Mouse (Mus musculus): ENCODE data around the gene Pcgf2. TPM values are rescaled to one million over a fixed set of nuclear protein-coding genes. Genes with fewer than 3 reads are reported as not detected.

The Pcgf2 gene
- polyA plus RNA-seq, 1 experiment from 2014 or later = 25.8 TPM

GRCm38 (mm10) chr11:97728311-97728710 is 28.0 kb upstream of the Pcgf2 start:
- Histone ChIP-seq H3K9ac (replicated peaks; ENCODE audit: low read depth, low read length) (no peak overlapping the region), H3K36me3 (ENCODE audit: control insufficient read depth, insufficient read depth, low read length) (peaks cover 49% of the 10 kb centered on the region; the same call in 1 of the 2 replicates), H3K27me3 (ENCODE audit: control insufficient read depth, insufficient read depth, low read length) (no peaks in the 10 kb centered on the region), H3K4me3 (ENCODE audit: low read depth, low read length) (no peak overlapping the region), H3K9me3 (ENCODE audit: control insufficient read depth, low read length) (no peaks in the 10 kb centered on the region), H3K4me2 (ENCODE audit: low read depth, low read length) (no peak overlapping the region), H3K27ac (ENCODE audit: low read depth, low read length) (no peak overlapping the region), H3K4me1 (ENCODE audit: control insufficient read depth, insufficient read depth, low read length) (no peaks in the 10 kb centered on the region)
- WGBS = 73% methylated on average over 7 of the region's 7 CpGs
- no peak for ATAC-seq (ENCODE audit: low read depth)

DNA sequence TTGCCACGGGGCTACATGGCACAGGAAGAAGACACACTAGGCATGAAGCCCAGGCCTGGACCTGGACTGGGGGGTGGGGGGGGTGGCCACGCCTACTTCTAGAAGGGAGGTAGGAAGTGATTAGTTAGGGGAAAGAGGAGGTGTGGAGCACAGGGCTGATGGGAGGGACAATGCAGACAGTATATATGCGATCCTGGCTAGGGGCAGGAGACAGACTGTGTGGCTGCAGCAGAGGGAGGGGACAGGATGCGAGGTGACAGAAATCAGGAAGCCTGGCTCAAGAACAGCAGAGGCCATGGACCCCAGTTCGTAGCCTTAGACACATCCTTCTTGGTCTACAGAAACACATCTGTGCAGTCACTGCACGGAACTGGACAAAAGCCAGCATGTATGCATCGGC is 23.4 kb upstream of the Pcgf2 start:
- H3K4me3 ChIP-seq (ENCODE audit: low read depth, low read length) = no peak overlapping the region
- WGBS = 92% methylated on average over 7 of the region's 7 CpGs
- H3K9me3 ChIP-seq (ENCODE audit: control insufficient read depth, low read length) = no peaks in the 10 kb centered on the region
- H3K9ac ChIP-seq (replicated peaks; ENCODE audit: low read depth, low read length) = no peak overlapping the region
- no peaks in the 10 kb centered on the region for H3K27me3 ChIP-seq (ENCODE audit: control insufficient read depth, insufficient read depth, low read length)
- no peak overlapping the region for H3K27ac ChIP-seq (ENCODE audit: low read depth, low read length)
- H3K36me3 ChIP-seq (ENCODE audit: control insufficient read depth, insufficient read depth, low read length) = peaks cover 63% of the 10 kb centered on the region
- H3K4me2 ChIP-seq (ENCODE audit: low read depth, low read length) = no peak overlapping the region
- no peak for ATAC-seq (ENCODE audit: low read depth)
- H3K4me1 ChIP-seq (ENCODE audit: control insufficient read depth, insufficient read depth, low read length) = no peaks in the 10 kb centered on the region

DNA sequence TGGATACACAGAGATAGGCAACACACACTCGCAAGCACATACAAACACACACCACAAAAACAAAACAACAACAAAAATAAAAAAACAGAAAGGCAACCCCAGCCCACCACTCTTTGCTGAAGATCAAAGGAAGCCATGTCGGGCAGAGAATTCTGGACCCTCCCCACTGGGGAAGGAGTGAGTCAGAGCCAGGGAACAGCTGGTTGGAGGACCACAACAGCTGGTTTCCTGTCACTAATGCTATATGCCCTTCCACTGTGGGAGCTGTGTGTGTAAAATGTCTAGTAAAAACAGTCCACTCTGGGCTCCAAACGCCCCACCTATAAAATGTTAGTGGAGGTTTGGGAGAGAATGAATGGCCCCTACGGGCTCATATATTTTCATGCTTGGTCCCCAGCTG is 21.0 kb upstream of the Pcgf2 start:
- no peaks in the 10 kb centered on the region for H3K9me3 ChIP-seq (ENCODE audit: control insufficient read depth, low read length)
- H3K36me3 ChIP-seq (ENCODE audit: control insufficient read depth, insufficient read depth, low read length) = peaks cover 61% of the 10 kb centered on the region
- H3K4me1 ChIP-seq (ENCODE audit: control insufficient read depth, insufficient read depth, low read length) = no peaks in the 10 kb centered on the region
- H3K4me2 ChIP-seq (ENCODE audit: low read depth, low read length) = no peak overlapping the region
- no peaks in the 10 kb centered on the region for H3K27me3 ChIP-seq (ENCODE audit: control insufficient read depth, insufficient read depth, low read length)
- ATAC-seq (ENCODE audit: low read depth) = no peak
- H3K9ac ChIP-seq (replicated peaks; ENCODE audit: low read depth, low read length) = no peak overlapping the region
- WGBS = 92% methylated on average over 4 of the region's 4 CpGs
- no peak overlapping the region for H3K4me3 ChIP-seq (ENCODE audit: low read depth, low read length)
- no peak overlapping the region for H3K27ac ChIP-seq (ENCODE audit: low read depth, low read length)

DNA sequence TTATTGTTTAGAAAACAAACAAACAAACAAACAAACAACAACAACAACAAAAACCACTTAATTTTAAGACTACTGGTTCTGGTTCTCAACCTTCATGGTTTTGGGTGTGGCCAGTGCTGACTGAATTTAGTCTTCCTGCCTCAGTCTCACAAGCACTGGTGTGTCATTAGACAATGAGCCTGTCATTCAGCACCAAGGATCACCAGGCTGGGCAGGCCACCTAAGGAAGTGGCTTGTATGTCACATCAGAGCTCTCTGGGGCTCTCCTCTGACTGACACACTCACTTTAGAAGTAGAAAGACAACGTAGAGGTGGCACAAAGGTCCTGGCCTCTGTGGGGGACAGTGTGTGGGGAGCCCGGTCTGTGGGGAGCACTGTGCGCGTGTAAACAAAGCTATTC is 18.7 kb upstream of the Pcgf2 start:
- peaks cover 47% of the 10 kb centered on the region for H3K36me3 ChIP-seq (ENCODE audit: control insufficient read depth, insufficient read depth, low read length)
- H3K4me1 ChIP-seq (ENCODE audit: control insufficient read depth, insufficient read depth, low read length) = no peaks in the 10 kb centered on the region
- 94% methylated on average over 4 of the region's 4 CpGs for WGBS
- H3K4me2 ChIP-seq (ENCODE audit: low read depth, low read length) = no peak overlapping the region
- no peak overlapping the region for H3K9ac ChIP-seq (replicated peaks; ENCODE audit: low read depth, low read length)
- no peak overlapping the region for H3K4me3 ChIP-seq (ENCODE audit: low read depth, low read length)
- H3K27me3 ChIP-seq (ENCODE audit: control insufficient read depth, insufficient read depth, low read length) = no peaks in the 10 kb centered on the region
- no peak for ATAC-seq (ENCODE audit: low read depth)
- no peaks in the 10 kb centered on the region for H3K9me3 ChIP-seq (ENCODE audit: control insufficient read depth, low read length)
- H3K27ac ChIP-seq (ENCODE audit: low read depth, low read length) = no peak overlapping the region

- Histone ChIP-seq H3K9me3 (ENCODE audit: control insufficient read depth, low read length) (no peaks in the 10 kb centered on the region), H3K9ac (replicated peaks; ENCODE audit: low read depth, low read length) (no peak overlapping the region), H3K36me3 (ENCODE audit: control insufficient read depth, insufficient read depth, low read length) (peaks cover 47% of the 10 kb centered on the region), H3K4me2 (ENCODE audit: low read depth, low read length) (no peak overlapping the region), H3K27ac (ENCODE audit: low read depth, low read length) (no peak overlapping the region), H3K4me3 (ENCODE audit: low read depth, low read length) (no peak overlapping the region), H3K27me3 (ENCODE audit: control insufficient read depth, insufficient read depth, low read length) (no peaks in the 10 kb centered on the region), H3K4me1 (ENCODE audit: control insufficient read depth, insufficient read depth, low read length) (no peaks in the 10 kb centered on the region)
- ATAC-seq (ENCODE audit: low read depth) = no peak
- 90% methylated on average over 15 of the region's 15 CpGs for WGBS
Measured at GRCm38 (mm10) chr11:97718281-97718860, 18.1 kb upstream of the Pcgf2 start.

GRCm38 (mm10) chr11:97717369-97718280 is 17.3 kb upstream of the Pcgf2 start:
- Histone ChIP-seq H3K9me3 (ENCODE audit: control insufficient read depth, low read length) (no peaks in the 10 kb centered on the region), H3K9ac (replicated peaks; ENCODE audit: low read depth, low read length) (no peak overlapping the region), H3K4me1 (ENCODE audit: control insufficient read depth, insufficient read depth, low read length) (no peaks in the 10 kb centered on the region), H3K36me3 (ENCODE audit: control insufficient read depth, insufficient read depth, low read length) (peaks cover 44% of the 10 kb centered on the region), H3K4me3 (ENCODE audit: low read depth, low read length) (no peak overlapping the region), H3K27ac (ENCODE audit: low read depth, low read length) (no peak overlapping the region), H3K4me2 (ENCODE audit: low read depth, low read length) (no peak overlapping the region), H3K27me3 (ENCODE audit: control insufficient read depth, insufficient read depth, low read length) (no peaks in the 10 kb centered on the region)
- no peak for ATAC-seq (ENCODE audit: low read depth)
- 91% methylated on average over 26 of the region's 26 CpGs for WGBS

DNA sequence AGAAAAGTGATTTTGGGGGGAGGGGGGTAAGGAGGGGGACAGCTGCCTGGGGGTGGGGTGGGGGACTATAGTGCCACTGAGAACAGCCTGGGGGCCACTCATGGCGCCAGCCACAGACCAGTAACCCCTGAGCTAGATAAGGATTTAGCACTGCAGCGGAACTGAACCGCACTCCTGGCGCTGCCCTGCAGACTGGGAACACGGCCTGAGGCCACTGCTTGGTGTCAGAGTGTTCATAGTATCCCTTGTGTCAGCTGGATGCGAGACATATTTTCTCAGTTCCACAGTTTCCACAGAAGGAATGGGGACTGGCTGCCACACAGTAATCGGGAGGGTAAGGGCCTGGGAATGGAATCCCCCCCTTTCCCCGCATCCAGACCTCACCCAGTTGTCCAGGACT is 15.7 kb upstream of the Pcgf2 start:
- Histone ChIP-seq H3K27me3 (ENCODE audit: control insufficient read depth, insufficient read depth, low read length) (no peaks in the 10 kb centered on the region), H3K36me3 (ENCODE audit: control insufficient read depth, insufficient read depth, low read length) (peaks cover 38% of the 10 kb centered on the region), H3K9me3 (ENCODE audit: control insufficient read depth, low read length) (no peaks in the 10 kb centered on the region), H3K4me3 (ENCODE audit: low read depth, low read length) (no peak overlapping the region), H3K4me1 (ENCODE audit: control insufficient read depth, insufficient read depth, low read length) (no peaks in the 10 kb centered on the region), H3K27ac (ENCODE audit: low read depth, low read length) (no peak overlapping the region), H3K4me2 (ENCODE audit: low read depth, low read length) (no peak overlapping the region), H3K9ac (replicated peaks; ENCODE audit: low read depth, low read length) (0 out of 2 replicates have a peak overlapping the region, but pooled peaks have one; percentile 2)
- no peak for ATAC-seq (ENCODE audit: low read depth)
- WGBS = 88% methylated on average over 8 of the region's 8 CpGs

- Histone ChIP-seq H3K36me3 (ENCODE audit: control insufficient read depth, insufficient read depth, low read length) (peaks cover 36% of the 10 kb centered on the region), H3K4me2 (ENCODE audit: low read depth, low read length) (no peak overlapping the region), H3K27me3 (ENCODE audit: control insufficient read depth, insufficient read depth, low read length) (no peaks in the 10 kb centered on the region), H3K4me1 (ENCODE audit: control insufficient read depth, insufficient read depth, low read length) (no peaks in the 10 kb centered on the region), H3K4me3 (ENCODE audit: low read depth, low read length) (no peak overlapping the region), H3K27ac (ENCODE audit: low read depth, low read length) (no peak overlapping the region), H3K9me3 (ENCODE audit: control insufficient read depth, low read length) (no peaks in the 10 kb centered on the region), H3K9ac (replicated peaks; ENCODE audit: low read depth, low read length) (no peak overlapping the region)
- ATAC-seq (ENCODE audit: low read depth) = no peak
- 90% methylated on average over 14 of the region's 14 CpGs for WGBS
Measured at GRCm38 (mm10) chr11:97714784-97715760, 14.8 kb upstream of the Pcgf2 start.

Measured in neural tube, embryonic 14.5 days (tissue).